Mouse (Mus musculus) intestine, embryonic 16.5 days (tissue): Measurements from ENCODE around the gene Hoxa13. TPM values are rescaled to one million over a fixed set of nuclear protein-coding genes. Genes with fewer than 3 reads are reported as not detected.

ENCODE experiments used
- ATAC-seq: fragments of 200-750 bp; cut with Nextera tagmentation; 2 replicates; pipeline ENCODE4 v1.8.0; 2017; ENCODE audit warnings: moderate TSS enrichment, moderate library complexity
- H3K27ac ChIP-seq: fragments of 300-500 bp; sonication (generic); 2 replicates; pipeline ENCODE4 v1.5.1; 2014; ENCODE audit warnings: mild to moderate bottlenecking, low read length
- H3K27me3 ChIP-seq: fragments of 300-500 bp; sonication (generic); replicated peaks from 2 replicates; pipeline ENCODE4 v1.6.1; 2014; ENCODE audit warnings: low read length, control low read depth, mixed read lengths; ENCODE audit not compliant: control insufficient read depth, insufficient read depth
- H3K36me3 ChIP-seq: fragments of 300-500 bp; sonication (generic); 2 replicates; pipeline ENCODE4 v1.6.1; 2014; ENCODE audit warnings: low read length, control low read depth; ENCODE audit not compliant: control insufficient read depth, insufficient read depth
- H3K4me1 ChIP-seq: fragments of 300-500 bp; sonication (generic); 2 replicates; pipeline ENCODE4 v1.6.1; 2014; ENCODE audit warnings: low read length, control low read depth, mixed read lengths; ENCODE audit not compliant: control insufficient read depth, insufficient read depth
- H3K4me2 ChIP-seq: fragments of 300-500 bp; sonication (generic); 2 replicates; pipeline ENCODE4 v1.6.1; 2014; ENCODE audit warnings: low read depth, low read length, control low read depth
- H3K4me3 ChIP-seq: fragments of 300-500 bp; sonication (generic); 2 replicates; pipeline ENCODE4 v1.5.1; 2014; ENCODE audit warnings: mild to moderate bottlenecking, low read length
- H3K9ac ChIP-seq: fragments of 300-500 bp; sonication (generic); 2 replicates; pipeline ENCODE4 v1.6.1; 2014; ENCODE audit warnings: low read depth, low read length
- H3K9me3 ChIP-seq: fragments of 300-500 bp; sonication (generic); 2 replicates; pipeline ENCODE4 v1.6.1; 2016; ENCODE audit warnings: low read length, control low read depth; ENCODE audit not compliant: control insufficient read depth
- WGBS: fragments of 180-500 bp; shearing (Covaris S2); extraction: QIAGEN DNeasy Blood & Tissue Kit; methylation state at CpG from one replicate; pipeline ENCODE4 v1.1.7; 2014; 5-methylcytosine and 5-hydroxymethylcytosine counted together
- polyA plus RNA-seq: library from polyadenylated mRNA; unstranded; fragments of >200 nt; fragmentation: Nextera tagmentation; extraction: Ambion mirVana; gene quantifications from 2 replicates; pipeline ENCODE4 v1.2.1, GENCODE M21; 2015

Hoxa13 gene
- polyA plus RNA-seq, 1 experiment from 2014 or later: 0.45 TPM

GRCm38 (mm10) chr6:52215771-52216535 lies 44.7 kb downstream of the Hoxa13 start:
- Histone ChIP-seq H3K27ac (no peak overlapping the region), H3K4me2 (peak overlapping the region; percentile 75), H3K36me3 (no peaks in the 10 kb centered on the region), H3K27me3 (peaks cover 83% of the 10 kb centered on the region), H3K9ac (peak overlapping the region; percentile 32), H3K9me3 (no peaks in the 10 kb centered on the region), H3K4me1 (peaks cover 22% of the 10 kb centered on the region), H3K4me3 (peak overlapping the region; percentile 55)
- no peak for ATAC-seq
- WGBS: 7% methylated on average over 30 of the region's 30 CpGs

- Histone ChIP-seq H3K9ac (no peak overlapping the region), H3K9me3 (no peaks in the 10 kb centered on the region), H3K4me1 (peaks cover 22% of the 10 kb centered on the region), H3K27ac (no peak overlapping the region), H3K4me2 (no peak overlapping the region), H3K27me3 (peaks cover 80% of the 10 kb centered on the region), H3K36me3 (no peaks in the 10 kb centered on the region), H3K4me3 (no peak overlapping the region)
- no peak for ATAC-seq
- 45% methylated on average over 3 of the region's 3 CpGs for WGBS
Measured at GRCm38 (mm10) chr6:52215070-52215469, 45.6 kb downstream of the Hoxa13 start.

GRCm38 (mm10) chr6:52214271-52214670 lies 46.4 kb downstream of the Hoxa13 start:
- 37% methylated on average over 5 of the region's 5 CpGs for WGBS
- peaks cover 22% of the 10 kb centered on the region for H3K4me1 ChIP-seq
- no peaks in the 10 kb centered on the region for H3K36me3 ChIP-seq
- H3K4me2 ChIP-seq: no peak overlapping the region
- ATAC-seq: no peak
- peaks cover 80% of the 10 kb centered on the region for H3K27me3 ChIP-seq
- H3K9me3 ChIP-seq: no peaks in the 10 kb centered on the region
- no peak overlapping the region for H3K9ac ChIP-seq
- no peak overlapping the region for H3K27ac ChIP-seq
- no peak overlapping the region for H3K4me3 ChIP-seq

GRCm38 (mm10) chr6:52213119-52213986 lies 47.3 kb downstream of the Hoxa13 start, which contains the start of the genes Hoxa3 and Gm28308:
Gene Hoxa3, minus strand, starts transcription at chr6:52213336.
Gene Gm28308, minus strand, starts transcription at chr6:52213339.
- Histone ChIP-seq H3K9me3 (no peaks in the 10 kb centered on the region), H3K4me3 (peak within 1 kb of the TSS; percentile 59), H3K27ac (peak within 1 kb of the TSS; percentile 85), H3K27me3 (peaks cover 75% of the 10 kb centered on the region), H3K36me3 (no peaks in the 10 kb centered on the region), H3K9ac (peak within 1 kb of the TSS; percentile 72), H3K4me1 (peaks cover 24% of the 10 kb centered on the region), H3K4me2 (peak within 1 kb of the TSS; percentile 57)
- 8% methylated on average over 38 of the region's 38 CpGs for WGBS
- ATAC-seq: peak; percentile 41

- Histone ChIP-seq H3K27ac (peak overlapping the region; percentile 85), H3K27me3 (peaks cover 69% of the 10 kb centered on the region), H3K4me2 (peak overlapping the region; percentile 57), H3K9me3 (no peaks in the 10 kb centered on the region), H3K4me1 (peaks cover 28% of the 10 kb centered on the region), H3K9ac (peak overlapping the region; percentile 72), H3K4me3 (peak overlapping the region; percentile 59), H3K36me3 (no peaks in the 10 kb centered on the region)
- no peak for ATAC-seq
- 3% methylated on average over 22 of the region's 22 CpGs for WGBS
Measured at GRCm38 (mm10) chr6:52212556-52213118, 48.0 kb downstream of the Hoxa13 start.

GRCm38 (mm10) chr6:52211961-52212360 lies 48.7 kb downstream of the Hoxa13 start:
- peak overlapping the region; percentile 57 for H3K4me2 ChIP-seq
- H3K27ac ChIP-seq: peak overlapping the region; percentile 50; the same call in 1 of the 2 replicates
- H3K4me3 ChIP-seq: peak overlapping the region; percentile 59
- H3K9me3 ChIP-seq: no peaks in the 10 kb centered on the region
- peak overlapping the region; percentile 72 for H3K9ac ChIP-seq
- WGBS: 6% methylated on average over 13 of the region's 13 CpGs
- H3K36me3 ChIP-seq: no peaks in the 10 kb centered on the region
- H3K27me3 ChIP-seq: peaks cover 67% of the 10 kb centered on the region
- ATAC-seq: no peak
- H3K4me1 ChIP-seq: peaks cover 24% of the 10 kb centered on the region

GRCm38 (mm10) chr6:52211170-52211935 lies 49.3 kb downstream of the Hoxa13 start:
- peaks cover 23% of the 10 kb centered on the region for H3K4me1 ChIP-seq
- WGBS: 3% methylated on average over 37 of the region's 37 CpGs
- peaks cover 61% of the 10 kb centered on the region for H3K27me3 ChIP-seq
- no peaks in the 10 kb centered on the region for H3K36me3 ChIP-seq
- H3K9me3 ChIP-seq: no peaks in the 10 kb centered on the region
- H3K27ac ChIP-seq: peak overlapping the region; percentile 50; the same call in 1 of the 2 replicates
- H3K9ac ChIP-seq: peak overlapping the region; percentile 72
- ATAC-seq: peak; percentile 57
- peak overlapping the region; percentile 57 for H3K4me2 ChIP-seq
- peak overlapping the region; percentile 59 for H3K4me3 ChIP-seq

- peak overlapping the region; percentile 40 for H3K4me3 ChIP-seq
- H3K9me3 ChIP-seq: no peaks in the 10 kb centered on the region
- H3K4me1 ChIP-seq: peaks cover 24% of the 10 kb centered on the region
- H3K9ac ChIP-seq: peak overlapping the region; percentile 30
- WGBS: 34% methylated on average over 12 of the region's 12 CpGs
- ATAC-seq: no peak
- peak overlapping the region; percentile 63 for H3K4me2 ChIP-seq
- H3K36me3 ChIP-seq: no peaks in the 10 kb centered on the region
- no peak overlapping the region for H3K27ac ChIP-seq
- H3K27me3 ChIP-seq: peaks cover 55% of the 10 kb centered on the region
Measured at GRCm38 (mm10) chr6:52209685-52210046, 51.0 kb downstream of the Hoxa13 start.
